Mouse (Mus musculus) midbrain, embryonic 16.5 days (tissue): ENCODE data around the gene Csnka2ip. TPM values are rescaled to one million over a fixed set of nuclear protein-coding genes. Genes with fewer than 3 reads are reported as not detected.
A peak's percentile ranks its signal among the peaks of the same experiment; 100 is the strongest.

Source experiments
- ATAC-seq: fragments of 200-750 bp; cut with Nextera tagmentation; 2 replicates; pipeline ENCODE4 v1.8.0; 2017; ENCODE audit warnings: moderate TSS enrichment
- H3K27ac ChIP-seq: fragments of 300-500 bp; sonication (generic); 2 replicates; pipeline ENCODE4 v1.5.1; 2014; ENCODE audit warnings: mild to moderate bottlenecking, low read length, mixed read lengths
- H3K27me3 ChIP-seq: fragments of 300-500 bp; sonication (generic); 2 replicates; pipeline ENCODE4 v1.6.1; 2014; ENCODE audit warnings: low read depth, low read length, mixed read lengths; ENCODE audit not compliant: control insufficient read depth, insufficient read depth
- H3K36me3 ChIP-seq: fragments of 300-500 bp; sonication (generic); 2 replicates; pipeline ENCODE4 v1.6.1; 2014; ENCODE audit warnings: mild to moderate bottlenecking, low read length, moderate library complexity, mixed read lengths; ENCODE audit not compliant: control insufficient read depth, insufficient read depth
- H3K4me1 ChIP-seq: fragments of 300-500 bp; sonication (generic); 2 replicates; pipeline ENCODE4 v1.6.1; 2014; ENCODE audit warnings: mild to moderate bottlenecking, low read length, mixed read lengths; ENCODE audit not compliant: control insufficient read depth, insufficient read depth
- H3K4me2 ChIP-seq: fragments of 300-500 bp; sonication (generic); 2 replicates; pipeline ENCODE4 v1.6.1; 2014; ENCODE audit warnings: mild to moderate bottlenecking, low read length, mixed read lengths
- H3K4me3 ChIP-seq: fragments of 300-500 bp; sonication (generic); 2 replicates; pipeline ENCODE4 v1.5.1; 2014; ENCODE audit warnings: low read depth, mild to moderate bottlenecking, low read length, moderate library complexity, mixed read lengths
- H3K9ac ChIP-seq: fragments of 300-500 bp; sonication (generic); 2 replicates; pipeline ENCODE4 v1.6.1; 2014; ENCODE audit warnings: low read depth, low read length, mixed read lengths
- H3K9me3 ChIP-seq: fragments of 300-500 bp; sonication (generic); replicated peaks from 2 replicates; pipeline ENCODE4 v1.6.1; 2014; ENCODE audit warnings: mild to moderate bottlenecking, low read length, mixed read lengths; ENCODE audit not compliant: control insufficient read depth, poor library complexity, severe bottlenecking
- WGBS: fragments of 180-500 bp; shearing (Covaris S2); extraction: QIAGEN DNeasy Blood & Tissue Kit; methylation state at CpG from one replicate; pipeline ENCODE4 v1.1.7; 2014; 5-methylcytosine and 5-hydroxymethylcytosine counted together
- polyA plus RNA-seq: library from polyadenylated mRNA; unstranded; fragments of >200 nt; fragmentation: Nextera tagmentation; extraction: Ambion mirVana; gene quantifications from 2 replicates; pipeline ENCODE4 v1.2.1, GENCODE M21; 2015

Gene Csnka2ip
- polyA plus RNA-seq, 1 experiment from 2014 or later = not detected

DNA sequence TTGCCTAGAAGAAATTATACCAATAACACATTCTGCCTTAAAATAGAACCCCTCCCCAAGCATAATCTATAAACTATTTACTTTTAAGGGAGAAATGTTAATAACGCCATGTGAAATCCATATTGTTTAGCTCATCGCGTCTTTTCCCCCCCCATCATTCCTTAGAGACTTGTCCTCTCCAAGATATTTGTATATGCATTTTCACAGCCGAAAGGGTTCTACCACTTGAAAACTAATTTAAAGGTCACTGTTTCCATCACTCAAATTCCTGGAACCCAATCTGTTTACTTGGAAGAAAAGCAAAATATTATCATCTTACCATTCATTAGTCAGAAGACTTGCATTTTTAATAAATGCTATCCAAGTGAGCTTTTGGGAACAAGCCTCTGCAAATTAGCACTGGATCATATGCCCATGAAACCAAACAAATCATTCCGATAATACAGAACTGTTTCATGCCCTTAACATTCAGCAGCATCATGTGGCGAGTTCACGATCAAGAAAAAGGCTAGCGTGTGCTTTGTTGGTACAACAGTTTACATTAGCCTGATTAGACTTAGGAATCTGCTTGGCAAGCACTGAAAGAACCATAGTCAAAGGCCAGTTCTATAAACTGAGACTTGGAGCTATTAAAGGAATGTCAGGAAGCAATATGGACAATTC, 16.5 kb downstream of the Csnka2ip start:
- WGBS = 87% methylated on average over 8 of the region's 8 CpGs
- no peaks in the 10 kb centered on the region for H3K27me3 ChIP-seq
- H3K4me1 ChIP-seq = no peaks in the 10 kb centered on the region
- no peak overlapping the region for H3K9ac ChIP-seq
- no peak overlapping the region for H3K27ac ChIP-seq
- H3K36me3 ChIP-seq = no peaks in the 10 kb centered on the region
- no peak overlapping the region for H3K4me3 ChIP-seq
- no peak overlapping the region for H3K4me2 ChIP-seq
- no peak for ATAC-seq
- no peaks in the 10 kb centered on the region for H3K9me3 ChIP-seq

DNA sequence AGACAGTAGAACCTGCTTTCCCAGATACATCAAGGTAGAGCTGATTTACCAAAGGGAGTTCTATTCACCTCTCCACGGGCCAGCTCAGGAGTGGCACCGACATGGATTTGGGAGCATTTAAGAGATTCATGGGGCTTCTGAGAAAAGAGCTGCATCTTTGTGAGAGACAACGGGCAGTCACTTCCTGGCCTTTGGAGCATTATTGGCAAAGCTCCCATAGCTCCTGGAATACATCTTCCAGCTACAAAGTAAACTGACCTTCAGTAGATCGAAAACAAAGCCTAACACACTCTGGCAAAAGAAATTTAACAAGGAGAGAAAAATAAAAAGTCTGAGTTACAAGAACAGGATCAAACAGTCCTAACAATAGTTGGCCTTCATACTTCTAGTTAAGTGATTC, 17.6 kb downstream of the Csnka2ip start:
- Histone ChIP-seq H3K27ac (no peak overlapping the region), H3K4me2 (no peak overlapping the region), H3K36me3 (no peaks in the 10 kb centered on the region), H3K4me1 (no peaks in the 10 kb centered on the region), H3K9me3 (no peaks in the 10 kb centered on the region), H3K4me3 (no peak overlapping the region), H3K27me3 (no peaks in the 10 kb centered on the region), H3K9ac (no peak overlapping the region)
- 81% methylated on average over 4 of the region's 4 CpGs for WGBS
- no peak for ATAC-seq

DNA sequence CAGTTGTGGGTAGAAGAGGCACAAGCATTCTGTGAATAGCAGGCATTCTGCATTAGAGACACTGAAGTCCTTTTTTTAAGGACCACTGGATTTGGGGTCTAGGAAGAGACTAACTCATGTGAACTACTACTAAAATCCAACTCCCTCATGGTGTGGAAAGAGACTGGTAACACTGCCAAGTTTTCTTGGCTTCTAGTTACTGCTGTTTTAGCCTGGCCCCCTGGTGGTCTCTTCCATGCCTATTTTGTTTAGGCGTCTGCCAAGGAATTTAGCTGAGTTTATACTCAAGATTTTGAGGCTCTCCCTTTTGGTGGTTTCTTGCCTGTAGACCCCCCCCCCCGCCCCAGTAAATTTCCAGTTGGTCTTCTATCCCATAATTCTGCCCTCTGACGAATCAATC, 18.8 kb downstream of the Csnka2ip start:
- ATAC-seq = no peak
- Histone ChIP-seq H3K27ac (no peak overlapping the region), H3K9me3 (no peaks in the 10 kb centered on the region), H3K4me2 (no peak overlapping the region), H3K4me3 (no peak overlapping the region), H3K27me3 (no peaks in the 10 kb centered on the region), H3K9ac (no peak overlapping the region), H3K4me1 (no peaks in the 10 kb centered on the region), H3K36me3 (no peaks in the 10 kb centered on the region)
- 63% methylated on average over 3 of the region's 3 CpGs for whole genome bisulfite sequencing

DNA sequence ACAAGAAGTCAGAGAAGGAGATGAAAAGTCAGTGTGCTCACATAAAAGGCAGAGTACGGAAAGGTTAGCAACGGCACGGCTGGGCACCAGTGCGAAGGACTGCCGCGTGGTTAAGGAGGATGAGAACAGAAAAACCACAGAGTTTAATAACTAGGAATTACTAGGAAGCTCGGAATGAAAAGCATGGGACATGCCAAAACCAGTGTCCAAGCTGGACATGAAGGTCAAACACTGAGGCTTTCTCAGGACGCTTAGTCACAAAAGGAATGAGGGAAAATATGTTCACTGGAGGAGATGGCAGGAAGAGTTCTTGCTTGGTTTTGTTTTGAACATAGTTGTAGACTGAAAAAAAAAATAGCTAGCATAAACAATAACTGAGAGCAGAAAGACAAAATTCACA, 32.7 kb downstream of the Csnka2ip start:
- no peaks in the 10 kb centered on the region for H3K9me3 ChIP-seq

DNA sequence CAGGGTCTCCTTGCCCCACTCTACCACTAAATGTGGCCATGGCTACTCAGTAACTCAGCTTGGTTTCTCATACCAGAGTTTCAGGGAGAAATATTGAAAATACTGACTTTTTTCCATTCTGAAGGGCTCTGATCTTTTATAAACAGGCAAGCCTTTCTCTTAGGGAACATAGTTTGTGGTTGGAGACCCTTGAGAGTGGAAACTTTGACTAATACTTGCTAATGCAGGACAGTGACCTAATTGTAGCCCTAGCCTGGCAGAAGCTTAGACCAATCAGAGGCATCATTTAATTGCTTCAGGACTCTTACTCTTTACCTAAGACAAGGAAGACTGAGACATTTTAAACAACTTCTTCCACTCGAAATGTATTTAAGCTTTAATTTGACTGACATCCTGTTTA, 39.1 kb downstream of the Csnka2ip start:
- H3K27ac ChIP-seq = no peak overlapping the region
- no peaks in the 10 kb centered on the region for H3K27me3 ChIP-seq
- ATAC-seq = no peak
- no peaks in the 10 kb centered on the region for H3K36me3 ChIP-seq
- H3K4me3 ChIP-seq = no peak overlapping the region
- no peaks in the 10 kb centered on the region for H3K4me1 ChIP-seq
- H3K9ac ChIP-seq = no peak overlapping the region
- H3K4me2 ChIP-seq = no peak overlapping the region
- no peaks in the 10 kb centered on the region for H3K9me3 ChIP-seq
- WGBS = 84% methylated on average over 1 of the region's 1 CpGs

More for the DNA sequence above, 32.7 kb downstream of the Csnka2ip start:
- no peak overlapping the region for H3K27ac ChIP-seq
- no peak for ATAC-seq
- H3K36me3 ChIP-seq = no peaks in the 10 kb centered on the region
- H3K27me3 ChIP-seq = no peaks in the 10 kb centered on the region
- no peaks in the 10 kb centered on the region for H3K4me1 ChIP-seq
- H3K4me3 ChIP-seq = no peak overlapping the region
- H3K4me2 ChIP-seq = no peak overlapping the region
- WGBS = 86% methylated on average over 8 of the region's 8 CpGs
- no peak overlapping the region for H3K9ac ChIP-seq

DNA sequence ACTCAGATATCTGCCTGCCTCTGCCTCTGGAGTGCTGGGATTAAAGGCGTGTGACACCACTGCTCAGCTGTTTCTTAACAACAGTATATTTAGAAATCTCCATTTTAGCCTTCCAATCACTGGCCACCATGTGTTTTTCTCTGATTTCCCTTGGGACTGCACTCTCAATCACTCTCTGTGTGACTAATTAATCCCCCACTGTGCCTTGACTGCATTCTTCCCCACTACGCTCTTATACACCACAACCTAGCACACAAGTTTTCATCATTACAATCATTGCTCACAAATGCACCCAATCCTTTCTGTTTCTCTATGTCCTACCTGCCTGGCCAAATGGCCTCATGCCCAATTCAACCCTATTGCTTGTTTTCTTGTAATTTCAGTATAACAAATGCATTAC, 43.7 kb downstream of the Csnka2ip start:
- no peaks in the 10 kb centered on the region for H3K9me3 ChIP-seq
- H3K4me3 ChIP-seq = no peak overlapping the region
- no peaks in the 10 kb centered on the region for H3K4me1 ChIP-seq
- H3K9ac ChIP-seq = no peak overlapping the region
- 65% methylated on average over 2 of the region's 2 CpGs for WGBS
- no peaks in the 10 kb centered on the region for H3K27me3 ChIP-seq
- H3K27ac ChIP-seq = no peak overlapping the region
- H3K36me3 ChIP-seq = no peaks in the 10 kb centered on the region
- no peak for ATAC-seq
- H3K4me2 ChIP-seq = no peak overlapping the region

DNA sequence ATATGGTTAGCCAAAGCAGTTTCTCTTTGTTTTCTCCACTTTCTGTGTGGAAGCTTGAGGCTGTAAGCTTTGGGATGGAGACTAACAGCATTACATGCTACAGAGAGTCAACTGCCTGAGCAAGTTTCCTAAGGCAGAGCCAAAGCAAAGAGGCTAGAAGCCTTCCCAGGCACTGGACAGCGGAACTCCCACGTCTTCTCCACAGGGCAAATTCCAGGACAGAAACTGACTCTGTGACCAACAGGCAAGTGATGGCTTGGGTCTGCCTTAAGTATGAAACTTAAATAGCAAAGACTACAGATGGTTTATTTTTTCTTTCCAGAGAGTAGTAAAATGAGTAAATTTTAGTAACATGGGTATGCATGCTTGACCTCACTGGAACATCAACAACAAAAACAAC, 75.3 kb downstream of the Csnka2ip start:
- Histone ChIP-seq H3K27me3 (no peaks in the 10 kb centered on the region), H3K27ac (no peak overlapping the region), H3K36me3 (no peaks in the 10 kb centered on the region), H3K4me1 (no peaks in the 10 kb centered on the region), H3K4me3 (no peak overlapping the region), H3K9me3 (no peaks in the 10 kb centered on the region), H3K9ac (no peak overlapping the region), H3K4me2 (no peak overlapping the region)
- WGBS = 88% methylated on average over 2 of the region's 2 CpGs
- no peak for ATAC-seq

DNA sequence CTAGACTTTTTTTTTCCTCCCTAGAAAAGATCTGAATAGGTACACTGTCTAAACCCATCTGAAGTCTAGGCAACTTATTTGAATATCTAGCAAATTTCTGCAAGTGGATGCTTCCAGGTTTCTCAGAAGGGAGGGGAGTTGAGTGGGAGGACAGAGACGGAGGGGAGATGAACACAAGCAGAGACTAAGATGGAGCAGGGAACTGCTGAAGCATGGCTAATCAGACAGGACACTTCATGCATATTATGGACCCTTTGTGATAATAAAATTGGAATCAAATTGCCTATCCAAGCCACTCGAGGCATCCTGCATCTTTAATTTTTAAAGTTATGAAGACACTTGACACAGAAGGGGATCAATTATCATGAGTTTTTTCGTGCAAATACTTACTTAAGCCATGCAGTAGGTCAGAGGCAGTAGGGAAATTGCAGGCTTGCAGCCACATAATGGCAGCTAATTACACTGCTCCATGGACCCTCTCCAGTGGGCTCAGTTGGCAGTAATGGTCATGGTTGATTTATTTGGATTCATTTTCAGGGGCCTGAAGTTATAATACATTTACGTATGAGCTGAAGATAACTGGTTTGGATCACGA, 78.1 kb downstream of the Csnka2ip start:
- WGBS = 27% methylated on average over 5 of the region's 5 CpGs
- Histone ChIP-seq H3K4me3 (no peak overlapping the region), H3K4me1 (no peaks in the 10 kb centered on the region), H3K27me3 (no peaks in the 10 kb centered on the region), H3K27ac (no peak overlapping the region), H3K9ac (no peak overlapping the region), H3K9me3 (no peaks in the 10 kb centered on the region), H3K36me3 (no peaks in the 10 kb centered on the region), H3K4me2 (no peak overlapping the region)
- peak; percentile 75 for ATAC-seq

DNA sequence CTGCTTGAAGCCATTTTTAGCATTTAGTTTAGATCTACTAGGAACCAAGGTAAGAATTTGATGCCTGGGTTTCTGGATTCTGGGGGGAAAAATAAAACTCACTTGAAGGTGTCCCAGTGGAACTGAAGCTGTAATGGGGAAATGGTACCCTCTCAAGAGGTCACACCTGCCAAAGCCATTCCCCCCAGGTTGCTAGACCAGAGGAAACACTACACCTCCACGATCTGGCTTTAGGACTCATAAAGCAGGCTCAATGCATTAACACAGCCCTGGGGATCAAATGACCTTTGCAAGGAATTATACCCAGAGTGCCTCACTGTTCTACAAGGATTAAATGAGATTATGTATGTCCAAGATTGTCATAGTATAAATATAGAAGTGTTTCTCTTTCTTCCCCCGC, 88.8 kb downstream of the Csnka2ip start:
- WGBS = 66% methylated on average over 2 of the region's 2 CpGs
- H3K4me3 ChIP-seq = no peak overlapping the region
- H3K27ac ChIP-seq = no peak overlapping the region
- H3K27me3 ChIP-seq = no peaks in the 10 kb centered on the region
- H3K9me3 ChIP-seq = no peaks in the 10 kb centered on the region
- H3K4me2 ChIP-seq = no peak overlapping the region
- no peaks in the 10 kb centered on the region for H3K4me1 ChIP-seq
- ATAC-seq = no peak
- H3K9ac ChIP-seq = no peak overlapping the region
- no peaks in the 10 kb centered on the region for H3K36me3 ChIP-seq
